Mouse (Mus musculus): ENCODE measurements at regions not wholly inside any gene's neighbourhood (a gene's known extent, or its start where the extent isn't known, plus 50 kb on each side); places are given as distances from the start of the nearest gene placed in this dataset.
"Not testable (repeated sequence)": the region's sequence is repeated elsewhere in the genome, so short reads cannot be mapped to it uniquely, and the experiment has no call there.

DNA sequence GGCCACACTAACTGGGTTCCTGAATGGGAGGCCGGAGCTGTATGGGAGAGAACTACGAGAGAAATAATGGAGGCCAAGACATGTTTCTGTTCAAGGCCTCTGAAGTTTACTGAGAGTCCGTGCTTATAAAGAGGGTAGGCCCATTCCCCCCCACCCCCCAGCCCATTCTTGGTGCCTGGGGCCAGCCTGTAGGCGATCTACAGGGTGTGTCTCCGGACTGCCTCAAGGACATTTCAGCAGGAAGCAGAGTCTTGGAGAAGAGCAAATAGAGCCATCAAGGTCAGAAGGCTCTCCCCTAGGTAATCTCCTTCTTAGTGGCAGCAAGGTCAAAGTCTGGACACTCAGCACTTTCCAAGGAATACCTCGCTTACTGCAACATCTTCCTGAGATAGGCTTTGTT, 88.8 kb upstream of the Fam3c start:
- DNase-seq (ENCODE audit: low read depth in 2 of 2, low spot score in 2 of 2) = not testable (repeated sequence)

- peak; percentile 28 to 33 for DNase-seq (ENCODE audit: low read depth in 2 of 2, low spot score in 2 of 2)
These were observed 88.2 kb upstream of the Fam3c start for GRCm38 (mm10) chr6:22444220-22444619.

GRCm38 (mm10) chr6:22443573-22443972, 87.5 kb upstream of the Fam3c start:
- no peak for DNase-seq (ENCODE audit: low read depth in 2 of 2, low spot score in 2 of 2)

DNA sequence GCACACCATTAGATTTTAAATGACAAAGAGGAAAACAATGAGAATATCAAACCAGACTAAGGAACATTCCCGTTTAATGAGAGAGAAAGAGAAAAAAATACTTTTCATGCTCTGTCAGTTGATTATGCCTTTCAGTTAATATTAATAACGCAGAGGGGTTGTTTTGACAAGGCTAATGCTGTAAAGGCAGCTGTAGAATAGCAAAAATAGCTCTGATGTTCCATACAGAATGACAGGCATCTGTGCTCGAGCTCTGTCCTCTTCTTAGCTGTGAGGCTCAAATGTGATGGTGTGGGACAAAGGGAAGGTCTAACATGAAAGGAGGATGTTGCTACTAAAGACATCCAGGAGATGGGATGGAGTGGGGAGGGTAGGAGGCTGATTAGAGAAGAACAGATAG, 87.1 kb upstream of the Fam3c start:
- DNase-seq (ENCODE audit: low read depth in 2 of 2, low spot score in 2 of 2) = no peak

DNA sequence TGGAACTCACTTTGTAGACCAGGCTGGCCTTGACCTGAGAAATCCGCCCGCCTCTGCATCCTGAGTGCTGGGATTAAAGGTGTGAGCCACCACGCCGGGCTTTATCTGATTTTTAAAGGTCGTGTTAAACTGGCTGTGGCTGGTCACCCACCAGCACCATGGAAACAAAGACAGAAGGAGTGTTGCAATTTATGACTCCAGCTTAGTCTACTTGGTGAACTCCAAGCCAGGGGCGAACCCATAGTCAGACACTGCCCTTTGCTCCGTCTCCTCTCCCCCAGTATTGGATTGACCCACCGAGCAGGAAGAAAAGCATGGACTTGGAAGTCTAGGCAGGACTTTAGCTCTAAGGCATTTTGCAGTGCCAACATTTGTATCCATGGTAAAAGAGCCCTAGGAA, 86.5 kb upstream of the Fam3c start:
- no peak for DNase-seq (ENCODE audit: low read depth in 2 of 2, low spot score in 2 of 2)

DNA sequence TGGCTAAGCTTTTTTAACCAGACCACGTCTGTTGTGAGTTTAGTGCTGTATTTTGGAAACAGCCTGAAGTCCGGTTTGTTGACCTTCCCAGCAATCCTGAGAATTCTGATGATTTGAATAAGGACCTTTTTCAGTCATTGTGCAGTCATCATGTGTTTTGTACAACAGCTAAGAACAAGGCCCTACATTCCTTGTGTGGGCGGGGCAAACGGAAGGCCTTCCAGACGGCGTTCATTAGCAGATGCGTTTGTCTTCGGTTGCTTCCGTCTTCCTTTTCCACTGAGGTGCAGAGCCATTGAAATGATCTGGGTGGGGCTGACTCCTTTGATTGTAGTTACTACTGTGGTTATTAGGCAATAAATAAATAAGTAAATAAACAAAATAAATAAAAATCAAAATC, 83.8 kb upstream of the Fam3c start:
- DNase-seq (ENCODE audit: low read depth in 2 of 2, low spot score in 2 of 2) = no peak

DNA sequence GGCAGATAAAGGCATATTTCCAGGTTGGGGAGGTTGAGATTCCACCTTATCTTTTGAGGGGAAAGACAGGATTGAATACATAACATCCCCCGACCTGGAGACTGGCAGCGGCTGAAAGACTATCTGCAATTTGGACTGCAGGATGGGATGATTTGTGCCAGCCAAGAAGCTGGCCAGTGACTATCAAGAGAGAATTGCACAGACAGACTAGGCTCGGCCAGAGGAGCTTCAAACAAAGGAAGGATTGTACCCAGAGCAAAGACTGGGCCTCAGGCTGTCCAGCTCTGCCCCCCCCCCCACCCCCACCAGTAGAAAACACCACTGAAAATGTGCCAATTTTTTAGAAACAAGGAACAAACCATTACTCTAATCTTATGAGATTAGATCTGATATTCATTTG, 73.0 kb upstream of the Fam3c start:
- no peak for DNase-seq (ENCODE audit: low read depth in 2 of 2, low spot score in 2 of 2)

- peak; percentile 57 to 59 for DNase-seq (ENCODE audit: low read depth in 2 of 2, low spot score in 2 of 2)
These were observed 68.2 kb upstream of the Fam3c start for GRCm38 (mm10) chr6:22424161-22424807.

DNA sequence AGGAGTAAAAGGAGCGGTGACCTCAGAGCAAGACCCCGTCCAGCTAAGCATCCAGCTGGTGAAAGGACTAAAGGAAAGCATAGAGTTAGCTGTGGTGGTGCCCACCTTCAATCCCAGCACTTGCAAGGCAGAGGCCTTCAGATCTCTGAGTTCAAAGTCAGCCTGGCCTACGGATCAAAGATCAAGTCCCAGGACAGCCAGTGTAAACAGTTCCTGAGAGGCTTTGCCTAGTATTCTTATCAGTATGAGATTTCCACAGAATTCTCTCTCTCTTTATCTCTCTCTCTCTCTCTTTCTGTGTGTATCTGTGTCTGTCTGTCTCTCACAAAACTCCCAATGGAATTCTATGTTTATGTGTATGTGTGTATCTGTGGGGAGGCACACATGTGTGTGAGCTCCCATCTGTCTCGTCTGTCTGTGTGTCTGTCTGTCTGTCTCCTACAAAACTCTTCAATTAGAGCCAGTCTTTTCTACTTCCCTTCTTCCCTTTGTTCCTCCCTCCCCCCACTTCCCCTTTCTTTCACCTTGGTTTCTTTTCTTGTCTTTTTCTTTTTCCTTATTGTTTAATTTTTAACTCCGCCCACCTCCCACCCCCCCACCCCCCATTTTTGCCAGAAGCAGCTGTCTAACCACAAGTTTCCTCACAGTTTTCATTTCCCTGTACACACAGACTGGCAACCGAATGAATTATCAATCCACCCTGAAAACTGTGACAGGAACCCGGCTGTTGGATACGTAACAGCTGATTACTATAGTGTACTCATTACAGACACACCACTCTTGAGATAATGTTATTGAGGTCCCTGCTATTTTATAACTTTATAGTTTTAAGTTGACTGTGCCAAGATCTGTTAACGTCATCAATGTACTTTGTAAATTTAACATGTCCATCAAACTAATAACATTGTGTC, 67.3 kb upstream of the Fam3c start:
- DNase-seq (ENCODE audit: low read depth in 2 of 2, low spot score in 2 of 2) = no peak

DNA sequence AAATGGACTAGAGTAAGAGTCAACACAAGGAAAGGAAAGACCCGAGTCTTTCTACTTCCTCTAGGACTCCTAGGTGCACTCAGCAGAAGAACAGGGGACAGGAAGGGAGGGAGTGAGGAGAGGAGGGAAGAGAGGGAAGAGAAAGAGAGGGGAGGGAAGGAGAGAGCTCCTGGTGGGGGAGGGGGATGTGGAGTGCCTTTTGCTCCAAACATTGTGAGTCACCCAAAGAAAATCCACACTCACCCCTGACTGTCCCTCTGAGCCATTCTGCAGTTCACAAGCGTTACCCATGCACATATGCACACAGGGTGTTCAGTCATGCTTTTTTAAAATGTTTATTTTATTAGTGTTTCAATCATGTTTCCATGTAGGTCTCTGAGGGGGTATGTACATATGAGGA, 65.5 kb upstream of the Fam3c start:
- DNase-seq (ENCODE audit: low read depth in 2 of 2, low spot score in 2 of 2) = no peak

DNA sequence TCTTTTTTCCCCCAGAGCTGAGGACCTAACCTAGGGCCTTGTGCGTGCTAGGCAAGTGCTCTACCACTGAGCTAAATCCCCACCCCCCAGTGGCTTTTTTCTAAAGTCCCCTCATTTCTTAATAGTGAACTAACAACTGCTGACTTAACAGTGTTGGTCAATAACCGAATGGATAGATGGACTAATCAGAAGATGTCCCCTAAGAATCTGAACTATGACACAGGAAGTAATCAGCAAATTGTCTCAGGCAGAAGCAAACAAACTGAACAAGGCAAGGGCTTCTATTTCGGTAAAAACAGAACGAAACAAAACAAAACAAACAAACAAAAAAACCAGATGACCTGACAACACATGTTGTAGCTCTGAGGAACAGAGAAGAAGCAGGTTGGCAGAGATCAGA, 62.2 kb upstream of the Fam3c start:
- no peak for DNase-seq (ENCODE audit: low read depth in 2 of 2, low spot score in 2 of 2)

GRCm38 (mm10) chr6:22417189-22417588, 61.1 kb upstream of the Fam3c start:
- no peak for DNase-seq (ENCODE audit: low read depth in 2 of 2, low spot score in 2 of 2)

DNA sequence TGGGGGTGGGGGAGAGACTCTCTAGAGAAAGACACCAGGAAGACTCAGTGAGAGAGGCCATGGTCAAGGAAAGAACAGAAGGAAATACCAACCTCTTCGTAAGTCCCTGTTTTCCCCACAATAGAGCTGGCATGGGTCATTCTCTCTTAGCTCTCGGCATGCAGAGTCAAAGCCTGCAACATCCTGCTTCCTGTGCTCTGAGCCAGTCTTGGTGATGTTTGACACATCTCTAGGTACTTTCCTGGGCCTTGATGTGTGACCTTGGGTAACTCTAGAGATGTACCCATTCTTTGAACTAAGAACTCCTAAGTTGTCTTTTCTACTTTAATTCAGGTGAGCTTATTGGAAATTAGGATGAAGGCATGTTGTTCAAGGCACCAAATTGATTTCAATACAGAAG, 55.8 kb upstream of the Fam3c start:
- peak in 1 of 2 experiments; percentile 4 for DNase-seq (ENCODE audit: low read depth in 2 of 2, low spot score in 2 of 2)

DNA sequence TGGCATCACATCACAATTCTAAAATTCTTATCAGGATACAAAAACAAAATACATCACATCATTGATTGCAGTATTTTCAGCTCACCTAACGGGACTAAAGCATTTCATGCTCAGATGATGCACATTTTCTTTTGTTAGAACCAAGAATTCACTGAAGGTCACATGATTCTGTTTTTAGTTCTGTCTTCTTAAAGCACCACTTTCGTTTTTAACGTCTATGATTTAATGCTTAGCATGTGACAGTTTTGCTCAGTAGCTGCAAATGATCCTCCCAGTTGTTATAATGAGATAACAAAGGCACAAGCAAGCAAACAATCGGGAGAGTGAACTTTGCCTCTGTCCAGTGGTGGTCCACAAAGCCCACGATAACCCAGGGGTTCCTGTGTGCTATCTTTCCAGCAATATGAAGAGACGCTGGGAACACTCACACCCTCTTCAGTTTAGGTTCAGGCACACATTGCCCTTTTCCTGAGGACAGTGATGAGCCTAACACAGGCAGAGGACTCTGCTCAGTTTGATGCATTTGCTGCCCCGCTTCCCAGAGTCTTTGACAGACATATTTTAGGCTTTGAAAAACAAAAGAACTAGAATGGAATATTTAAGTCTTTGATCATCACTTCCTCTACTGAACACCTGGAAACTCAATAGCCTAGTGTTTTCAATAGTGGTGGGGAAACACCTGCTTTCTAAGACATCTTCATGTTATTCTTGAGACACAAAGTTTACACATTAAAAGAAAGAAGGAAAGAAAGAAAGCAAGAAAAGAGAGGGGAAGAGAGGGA, 53.0 kb upstream of the Fam3c start:
- DNase-seq (ENCODE audit: low read depth in 2 of 2, low spot score in 2 of 2) = peak in 1 of 2 experiments; percentile 1
